Mouse (Mus musculus): ENCODE data around the gene Padi4. TPM values are rescaled to one million over a fixed set of nuclear protein-coding genes. Genes with fewer than 3 reads are reported as not detected.
A peak's percentile ranks its signal among the peaks of the same experiment; 100 is the strongest.

Padi4 gene
- total RNA-seq (2014; rRNA removed) (0.57 TPM in 1 of 2 replicates, not detected in the other), polyA plus RNA-seq (2015; fragmentation: Nextera tagmentation; extraction: Ambion mirVana) (0.07 and 0.09 TPM in 2 replicates)

GRCm38 (mm10) chr4:140774025-140774800 is at the start of gene Padi4:
Gene Padi4 (minus strand): TSS chr4:140774236.
- Histone ChIP-seq H3K36me3 (ENCODE audit: insufficient read depth, low read length) (no peaks in the 10 kb centered on the region), H3K9ac (replicated peaks; ENCODE audit: low read length, poor library complexity, severe bottlenecking) (no peak within 1 kb of the TSS), H3K27me3 (ENCODE audit: insufficient read depth, low read length) (no peaks in the 10 kb centered on the region), H3K27ac (ENCODE audit: low read depth, low read length) (no peak within 1 kb of the TSS), H3K4me2 (ENCODE audit: low read depth, low read length, poor library complexity, severe bottlenecking) (no peak within 1 kb of the TSS), H3K4me1 (ENCODE audit: insufficient read depth, low read length) (no peaks in the 10 kb centered on the region), H3K9me3 (ENCODE audit: low read length) (no peaks in the 10 kb centered on the region), H3K4me3 (ENCODE audit: low read depth, low read length) (no peak within 1 kb of the TSS)
- no peak for ATAC-seq (ENCODE audit: low FRiP score)
- TF ChIP-seq CTCF (IDR thresholded peaks at IDR 0.05) = no peak
- 85% methylated on average over 21 of the region's 21 CpGs for WGBS
- DNase-seq (ENCODE audit: low spot score) = no peak

GRCm38 (mm10) chr4:140821988-140822387 is 48.0 kb upstream of the Padi4 start:
- Histone ChIP-seq H3K27me3 (ENCODE audit: insufficient read depth, low read length) (no peaks in the 10 kb centered on the region), H3K9ac (replicated peaks; ENCODE audit: low read length, poor library complexity, severe bottlenecking) (no peak overlapping the region), H3K27ac (ENCODE audit: low read depth, low read length) (no peak overlapping the region), H3K4me2 (ENCODE audit: low read depth, low read length, poor library complexity, severe bottlenecking) (no peak overlapping the region), H3K36me3 (ENCODE audit: insufficient read depth, low read length) (no peaks in the 10 kb centered on the region), H3K9me3 (ENCODE audit: low read length) (peaks cover 10% of the 10 kb centered on the region; the same call in 1 of the 2 replicates), H3K4me1 (ENCODE audit: insufficient read depth, low read length) (no peaks in the 10 kb centered on the region), H3K4me3 (ENCODE audit: low read depth, low read length) (no peak overlapping the region)
- DNase-seq (ENCODE audit: low spot score) (peak; percentile 68), ATAC-seq (ENCODE audit: low FRiP score) (no peak)
- WGBS = 62% methylated on average over 5 of the region's 5 CpGs
- TF ChIP-seq CTCF (IDR thresholded peaks at IDR 0.05) = peak; percentile 57

GRCm38 (mm10) chr4:140817413-140817812 is 43.4 kb upstream of the Padi4 start:
- no peak for DNase-seq (ENCODE audit: low spot score)
- Histone ChIP-seq H3K4me3 (ENCODE audit: low read depth, low read length) (no peak overlapping the region), H3K9me3 (ENCODE audit: low read length) (no peaks in the 10 kb centered on the region; the same call in 1 of the 2 replicates), H3K4me2 (ENCODE audit: low read depth, low read length, poor library complexity, severe bottlenecking) (no peak overlapping the region), H3K36me3 (ENCODE audit: insufficient read depth, low read length) (no peaks in the 10 kb centered on the region), H3K27ac (ENCODE audit: low read depth, low read length) (no peak overlapping the region), H3K9ac (replicated peaks; ENCODE audit: low read length, poor library complexity, severe bottlenecking) (no peak overlapping the region), H3K4me1 (ENCODE audit: insufficient read depth, low read length) (no peaks in the 10 kb centered on the region), H3K27me3 (ENCODE audit: insufficient read depth, low read length) (peaks cover 14% of the 10 kb centered on the region; the same call in 1 of the 2 replicates)
- WGBS = 92% methylated on average over 8 of the region's 8 CpGs
- ATAC-seq (ENCODE audit: low FRiP score) = no peak
- peak; percentile 17; the same call in 1 of the 2 replicates for TF ChIP-seq CTCF (IDR thresholded peaks at IDR 0.05)

GRCm38 (mm10) chr4:140815996-140816917 is 42.2 kb upstream of the Padi4 start:
- no peaks in the 10 kb centered on the region for H3K36me3 ChIP-seq (ENCODE audit: insufficient read depth, low read length)
- 58% methylated on average over 10 of the region's 10 CpGs for WGBS
- no peak overlapping the region for H3K4me2 ChIP-seq (ENCODE audit: low read depth, low read length, poor library complexity, severe bottlenecking)
- no peak overlapping the region for H3K4me3 ChIP-seq (ENCODE audit: low read depth, low read length)
- TF ChIP-seq CTCF (IDR thresholded peaks at IDR 0.05) = no peak
- DNase-seq (ENCODE audit: low spot score) (no peak), ATAC-seq (ENCODE audit: low FRiP score) (no peak)
- H3K4me1 ChIP-seq (ENCODE audit: insufficient read depth, low read length) = no peaks in the 10 kb centered on the region
- H3K9ac ChIP-seq (replicated peaks; ENCODE audit: low read length, poor library complexity, severe bottlenecking) = no peak overlapping the region
- no peaks in the 10 kb centered on the region for H3K9me3 ChIP-seq (ENCODE audit: low read length)
- peaks cover 14% of the 10 kb centered on the region; the same call in 1 of the 2 replicates for H3K27me3 ChIP-seq (ENCODE audit: insufficient read depth, low read length)
- no peak overlapping the region for H3K27ac ChIP-seq (ENCODE audit: low read depth, low read length)

GRCm38 (mm10) chr4:140815496-140815895 is 41.5 kb upstream of the Padi4 start:
- H3K9me3 ChIP-seq (ENCODE audit: low read length) = no peaks in the 10 kb centered on the region
- peaks cover 14% of the 10 kb centered on the region; the same call in 1 of the 2 replicates for H3K27me3 ChIP-seq (ENCODE audit: insufficient read depth, low read length)
- WGBS = 71% methylated on average over 5 of the region's 5 CpGs
- no peak for TF ChIP-seq CTCF (IDR thresholded peaks at IDR 0.05)
- H3K4me3 ChIP-seq (ENCODE audit: low read depth, low read length) = no peak overlapping the region
- DNase-seq (ENCODE audit: low spot score) (no peak), ATAC-seq (ENCODE audit: low FRiP score) (no peak)
- H3K27ac ChIP-seq (ENCODE audit: low read depth, low read length) = no peak overlapping the region
- no peaks in the 10 kb centered on the region for H3K4me1 ChIP-seq (ENCODE audit: insufficient read depth, low read length)
- no peaks in the 10 kb centered on the region for H3K36me3 ChIP-seq (ENCODE audit: insufficient read depth, low read length)
- no peak overlapping the region for H3K9ac ChIP-seq (replicated peaks; ENCODE audit: low read length, poor library complexity, severe bottlenecking)
- no peak overlapping the region for H3K4me2 ChIP-seq (ENCODE audit: low read depth, low read length, poor library complexity, severe bottlenecking)
